Mouse (Mus musculus): ENCODE measurements around the gene Gm5134.

DNA sequence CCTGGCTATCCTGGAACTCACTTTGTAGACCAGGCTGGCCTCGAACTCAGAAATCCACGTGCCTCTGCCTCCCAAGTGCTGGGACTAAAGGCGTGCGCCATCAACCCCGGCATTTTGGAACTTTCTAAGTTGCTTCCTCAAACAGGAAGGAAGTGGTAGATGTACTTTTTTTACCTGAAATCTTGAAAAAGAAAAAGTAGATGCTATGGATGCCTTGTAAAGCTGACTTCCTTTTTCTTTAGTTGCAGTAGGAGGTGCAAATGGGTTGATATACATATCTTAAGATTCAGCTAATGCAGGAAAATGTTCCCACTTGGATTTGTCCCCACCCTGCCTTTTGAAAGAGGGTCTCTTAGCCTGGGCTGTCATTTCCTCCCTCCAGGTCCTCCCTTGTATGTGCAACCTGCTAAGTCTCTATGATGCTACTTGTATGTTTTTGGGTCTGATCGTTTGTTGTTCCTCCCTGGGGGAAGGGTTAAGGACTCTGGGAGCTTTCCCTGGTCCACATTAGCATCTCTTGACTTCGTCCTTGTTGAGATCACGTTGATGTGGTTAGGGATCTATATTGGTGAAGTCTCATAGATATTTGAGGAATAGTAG lies 79.8 kb downstream of the Gm5134 start:
- TF ChIP-seq ETS1 (conservative IDR thresholded peaks at IDR 0.05; ENCODE audit: low read depth, low read length) (no peak), MYC (IDR thresholded peaks at IDR 0.05; ENCODE audit: low read depth, low read length) (no peak), CTCF (conservative IDR thresholded peaks at IDR 0.05 in 1 of 2, IDR thresholded peaks at IDR 0.05 in 1 of 2; ENCODE audit: low read depth in 2 of 2, low read length in 2 of 2) (no peak), USF2 (conservative IDR thresholded peaks at IDR 0.05; ENCODE audit: low read depth, low read length) (no peak), ELF1 (IDR thresholded peaks at IDR 0.05; ENCODE audit: low read depth, low read length) (no peak), ZNF384 (IDR thresholded peaks at IDR 0.05; ENCODE audit: low read depth, low read length) (no peak), RAD21 (IDR thresholded peaks at IDR 0.05; ENCODE audit: low read depth, low read length) (no peak)

Data from CH12.LX (cell line).